9 mouse cellular contexts compared by ENCODE assay signal in genomic region chrX:159414130-159414828, GRCm38 (mm10). TPM values are rescaled to one million over a fixed set of nuclear protein-coding genes. Genes with fewer than 3 reads are reported as not detected.
A peak's percentile ranks its signal among the peaks of the same experiment; 100 is the strongest.
DNase-seq lines count a peak whose midpoint lies in the region; ATAC-seq and TF ChIP-seq lines count a peak whose summit lies in the region.
"Had no signal": no experiment of that assay in that cellular context is flagged by ENCODE, and none has a peak within 500 bp of the region (broad histone marks: within the 10 kb centered on the region; RNA-seq: fewer than 3 reads in every experiment).

TSS of gene Map7d2 (plus strand) at chrX:159414572.

- TF ChIP-seq POLR2A in olfactory bulb, adult 2 months (IDR thresholded peaks at IDR 0.05; ENCODE audit: insufficient read depth, low read depth, low read length), result peak; percentile 35; the same call in 1 of the 2 replicates

- intact Hi-C loops in heart, postnatal 10 days (cut with DNase I), result no loop called here

- no peak for TF ChIP-seq CTCF in olfactory bulb, adult 2 months (IDR thresholded peaks at IDR 0.05; ENCODE audit: insufficient read depth, low read depth, low read length)

- no peak for DNase-seq in heart, postnatal 10 days
- peak; percentile 16 for DNase-seq in adrenal gland, postnatal 25 days
- DNase-seq in intestine, embryonic 14.5 days (ENCODE audit: low spot score), result peak; percentile 56
- DNase-seq in adipocyte (ENCODE audit: low spot score), result no peak

- H3K27me3 ChIP-seq in heart, embryonic 11.5 days (ENCODE audit: control insufficient read depth, insufficient read depth, low read length), result peaks cover 28% of the 10 kb centered on the region
- peaks cover 34% of the 10 kb centered on the region for H3K27me3 ChIP-seq in embryonic facial prominence, embryonic 15.5 days
- H3K27me3 ChIP-seq in intestine, embryonic 14.5 days (replicated peaks; ENCODE audit: control insufficient read depth, insufficient read depth, low read length), result peaks cover 37% of the 10 kb centered on the region
- peaks cover 30% of the 10 kb centered on the region for H3K27me3 ChIP-seq in limb, embryonic 15.5 days
- H3K27me3 ChIP-seq: CH12.LX had no signal

- peak; percentile 59; the same call in 1 of the 2 replicates for ATAC-seq in heart, embryonic 11.5 days (replicated peaks; ENCODE audit: insufficient number of reproducible peaks, low FRiP score, low TSS enrichment)
- ATAC-seq in embryonic facial prominence, embryonic 15.5 days (ENCODE audit: insufficient number of reproducible peaks, low FRiP score, low TSS enrichment, low read depth), result peak; percentile 65
- ATAC-seq in intestine, embryonic 14.5 days (replicated peaks; ENCODE audit: low FRiP score, low TSS enrichment, low read depth), result peak; percentile 89
- no peak for ATAC-seq in limb, embryonic 15.5 days (ENCODE audit: insufficient number of reproducible peaks, low FRiP score, low TSS enrichment, low read depth)

- H3K4me3 ChIP-seq in heart, embryonic 11.5 days (ENCODE audit: low read depth, low read length), result peak within 1 kb of the TSS; percentile 54
- H3K4me3 ChIP-seq in embryonic facial prominence, embryonic 15.5 days (replicated peaks), result peak within 1 kb of the TSS; percentile 52
- peak within 1 kb of the TSS; percentile 42 for H3K4me3 ChIP-seq in intestine, embryonic 14.5 days (ENCODE audit: low read depth, low read length)
- peak within 1 kb of the TSS; percentile 52 for H3K4me3 ChIP-seq in limb, embryonic 15.5 days
- peak within 1 kb of the TSS; percentile 55 for H3K4me3 ChIP-seq in olfactory bulb, adult 2 months (ENCODE audit: insufficient read depth, low read depth, low read length)

- H3K36me3 ChIP-seq in heart, embryonic 11.5 days (ENCODE audit: control insufficient read depth, insufficient read depth, low read length), result no peaks in the 10 kb centered on the region
- H3K36me3 ChIP-seq in embryonic facial prominence, embryonic 15.5 days, result no peaks in the 10 kb centered on the region
- no peaks in the 10 kb centered on the region for H3K36me3 ChIP-seq in intestine, embryonic 14.5 days (ENCODE audit: control insufficient read depth, insufficient read depth, low read length)
- H3K36me3 ChIP-seq in limb, embryonic 15.5 days, result no peaks in the 10 kb centered on the region

- no peaks in the 10 kb centered on the region for H3K9me3 ChIP-seq in heart, embryonic 11.5 days (replicated peaks; ENCODE audit: control insufficient read depth, low read length)
- H3K9me3 ChIP-seq in embryonic facial prominence, embryonic 15.5 days (replicated peaks), result no peaks in the 10 kb centered on the region
- no peaks in the 10 kb centered on the region for H3K9me3 ChIP-seq in intestine, embryonic 14.5 days (ENCODE audit: control insufficient read depth, low read length)
- no peaks in the 10 kb centered on the region for H3K9me3 ChIP-seq in limb, embryonic 15.5 days

- H3K9ac ChIP-seq in heart, embryonic 11.5 days (ENCODE audit: low read depth, low read length), result 0 out of 2 replicates have a peak within 1 kb of the TSS, but pooled peaks have one; percentile 28
- no peak within 1 kb of the TSS for H3K9ac ChIP-seq in embryonic facial prominence, embryonic 15.5 days
- H3K9ac ChIP-seq in intestine, embryonic 14.5 days (ENCODE audit: low read length), result no peak within 1 kb of the TSS
- H3K9ac ChIP-seq in limb, embryonic 15.5 days, result 0 out of 2 replicates have a peak within 1 kb of the TSS, but pooled peaks have one; percentile 7

- 17% methylated on average over 55 of the region's 83 CpGs for WGBS in heart, embryonic 11.5 days (ENCODE audit: insufficient replicate concordance)
- WGBS in embryonic facial prominence, embryonic 15.5 days, result 17% methylated on average over 53 of the region's 83 CpGs
- whole genome bisulfite sequencing in intestine, embryonic 14.5 days, result 20% methylated on average over 39 of the region's 83 CpGs
- 28% methylated on average over 42 of the region's 83 CpGs for WGBS in limb, embryonic 15.5 days
- WGBS in olfactory bulb, adult 2 months, result 38% methylated on average over 70 of the region's 83 CpGs

- H3K4me2 ChIP-seq in heart, embryonic 11.5 days, result peak within 1 kb of the TSS; percentile 89
- H3K4me2 ChIP-seq in embryonic facial prominence, embryonic 15.5 days (replicated peaks), result peak within 1 kb of the TSS; percentile 94
- peak within 1 kb of the TSS; percentile 82 for H3K4me2 ChIP-seq in intestine, embryonic 14.5 days (ENCODE audit: low read length)
- H3K4me2 ChIP-seq in limb, embryonic 15.5 days, result peak within 1 kb of the TSS; percentile 91

- no peaks in the 10 kb centered on the region for H3K4me1 ChIP-seq in heart, embryonic 11.5 days (ENCODE audit: control insufficient read depth, insufficient read depth, low read length)
- H3K4me1 ChIP-seq in embryonic facial prominence, embryonic 15.5 days, result 0 out of 2 replicates have a peak, but pooled peaks cover 8% of the 10 kb centered on the region
- no peaks in the 10 kb centered on the region for H3K4me1 ChIP-seq in intestine, embryonic 14.5 days (replicated peaks; ENCODE audit: control insufficient read depth, insufficient read depth, low read length)
- 0 out of 2 replicates have a peak, but pooled peaks cover 5% of the 10 kb centered on the region for H3K4me1 ChIP-seq in limb, embryonic 15.5 days
- no peaks in the 10 kb centered on the region for H3K4me1 ChIP-seq in olfactory bulb, adult 2 months (ENCODE audit: control insufficient read depth, insufficient read depth, low read length)

- H3K27ac ChIP-seq in heart, embryonic 11.5 days (ENCODE audit: low read depth, low read length), result no peak within 1 kb of the TSS
- H3K27ac ChIP-seq in embryonic facial prominence, embryonic 15.5 days (replicated peaks), result no peak within 1 kb of the TSS
- no peak within 1 kb of the TSS for H3K27ac ChIP-seq in intestine, embryonic 14.5 days (ENCODE audit: low read depth)
- no peak within 1 kb of the TSS for H3K27ac ChIP-seq in limb, embryonic 15.5 days
- no peak within 1 kb of the TSS for H3K27ac ChIP-seq in olfactory bulb, adult 2 months (ENCODE audit: insufficient read depth, low read depth, low read length)

RNA-seq across cellular contexts. Expression of gene Map7d2, which starts in this region (rescaled TPM):
- 0.40 and 1.2 TPM in 2 replicates for polyA plus RNA-seq in heart, embryonic 11.5 days (2014; fragmentation: Nextera tagmentation; extraction: Ambion mirVana)
- 1 to 10 TPM in 1 of 2 experiments, under 1 TPM in 1; 0.93 to 1.4 TPM for total RNA-seq in heart, postnatal 10 days (2021)
- 1.5 and 2.5 TPM in 2 replicates for total RNA-seq in adrenal gland, postnatal 25 days (2021)
- polyA plus RNA-seq in embryonic facial prominence, embryonic 15.5 days (2015; fragmentation: Nextera tagmentation; extraction: Ambion mirVana), result 2.4 and 3.0 TPM in 2 replicates
- polyA plus RNA-seq in intestine, embryonic 14.5 days (2014; fragmentation: Nextera tagmentation; extraction: Ambion mirVana), result 1.6 and 1.9 TPM in 2 replicates
- 1.2 and 1.5 TPM in 2 replicates for polyA plus RNA-seq in limb, embryonic 15.5 days (2015; fragmentation: Nextera tagmentation; extraction: Ambion mirVana)
- polyA plus RNA-seq in olfactory bulb, adult 2 months (2012; ENCODE audit: insufficient read depth, insufficient read length, low replicate concordance, missing spikeins), result 236 TPM in 1 of 2 replicates, not detected in the other

Comparison
In these comparisons a context has a peak if more than half of its experiments do, and no peak if none do; other contexts are left out.
1. RNA of gene Map7d2 (polyA plus RNA-seq): 236 TPM in olfactory bulb, adult 2 months; 2.4 to 3.0 TPM in embryonic facial prominence, embryonic 15.5 days, 1.6 to 1.9 TPM in intestine, embryonic 14.5 days, 1.2 to 1.5 TPM in limb, embryonic 15.5 days and 0.40 to 1.2 TPM in heart, embryonic 11.5 days; every median in the first group is over 10 times any median in the second.
2. H3K9ac ChIP-seq: peak in heart, embryonic 11.5 days (single experiment) and limb, embryonic 15.5 days (single experiment); none in embryonic facial prominence, embryonic 15.5 days (single experiment) and intestine, embryonic 14.5 days (single experiment).
3. DNase-seq: peak in adrenal gland, postnatal 25 days (single experiment) and intestine, embryonic 14.5 days (single experiment); none in heart, postnatal 10 days (0 of 2) and adipocyte (single experiment).
4. Peak in every context shown above with its lines, with median percentiles within 50 percentile points of each other: H3K4me2 ChIP-seq and H3K4me3 ChIP-seq.